Mouse (Mus musculus): Measurements from ENCODE around the gene Gm2832. TPM values are rescaled to one million over a fixed set of nuclear protein-coding genes. Genes with fewer than 3 reads are reported as not detected.

Gm2832 gene
- polyA plus RNA-seq (2021; fragmentation: Nextera tagmentation): not detected in 2 replicates
- long read RNA-seq, experiment 1: 0 reads
- long read RNA-seq, experiment 2, partial matches to known transcripts: 0 of 1 reads
- long read RNA-seq, experiment 2, other reads (novel, unspliced or antisense): 1 of 1 reads

GRCm38 (mm10) chr14:41278505-41278904 lies at the start of gene Gm2832:
TSS of gene Gm2832 (plus strand) at chr14:41278805.

Other genes starting within 250 kb of the Gm2832 start
- 0.95 and 3.2 TPM in 2 replicates for gene Dydc2, start 209.6 kb upstream of the Gm2832 start, polyA plus RNA-seq (2021; fragmentation: Nextera tagmentation)
- gene Dydc1, start 205.9 kb upstream of the Gm2832 start, polyA plus RNA-seq (2021; fragmentation: Nextera tagmentation): 0.63 TPM in 1 of 2 replicates, not detected in the other
- not detected in 2 replicates for gene Mat1a, start 173.8 kb upstream of the Gm2832 start, polyA plus RNA-seq (2021; fragmentation: Nextera tagmentation)
- not detected in 2 replicates for gene Sftpa1, start 147.0 kb upstream of the Gm2832 start, polyA plus RNA-seq (2021; fragmentation: Nextera tagmentation)
- gene Mbl1, start 127.3 kb upstream of the Gm2832 start, polyA plus RNA-seq (2021; fragmentation: Nextera tagmentation): not detected in 2 replicates
- gene Sftpd, start 93.7 kb upstream of the Gm2832 start, polyA plus RNA-seq (2021; fragmentation: Nextera tagmentation): not detected in 2 replicates
- gene Gm5798, start 69.8 kb downstream of the Gm2832 start, polyA plus RNA-seq (2021; fragmentation: Nextera tagmentation): not detected in 2 replicates
- gene Gm7945, start 107.6 kb downstream of the Gm2832 start, polyA plus RNA-seq (2021; fragmentation: Nextera tagmentation): not detected in 2 replicates
- gene Gm6482, start 129.5 kb downstream of the Gm2832 start, polyA plus RNA-seq (2021; fragmentation: Nextera tagmentation): not detected in 2 replicates
- gene Gm7954, start 174.7 kb downstream of the Gm2832 start, polyA plus RNA-seq (2021; fragmentation: Nextera tagmentation): not detected in 2 replicates
- gene Gm3486, start 210.7 kb downstream of the Gm2832 start, polyA plus RNA-seq (2021; fragmentation: Nextera tagmentation): not detected in 2 replicates